9 mouse cellular contexts compared by ENCODE assay signal in genomic region chr1:79823951-79824633, GRCm38 (mm10). TPM values are rescaled to one million over a fixed set of nuclear protein-coding genes. Genes with fewer than 3 reads are reported as not detected.
DNase-seq lines count a peak whose midpoint lies in the region; ATAC-seq lines count a peak whose summit lies in the region.
"Had no signal": no experiment of that assay in that cellular context is flagged by ENCODE, and none has a peak within 500 bp of the region (broad histone marks: within the 10 kb centered on the region; RNA-seq: fewer than 3 reads in every experiment).

No protein-coding gene starts in this region.

- no peak overlapping the region for H3K4me2 ChIP-seq in limb, embryonic 11.5 days (ENCODE audit: low read depth, severe bottlenecking)
- H3K4me2 ChIP-seq in heart, embryonic 15.5 days: peak overlapping the region; percentile 32

- ATAC-seq in CD4-positive, CD25-positive, alpha-beta regulatory T cell, adult 4 months: no peak
- ATAC-seq in limb, embryonic 11.5 days (ENCODE audit: insufficient number of reproducible peaks, low FRiP score, low TSS enrichment, low read depth): no peak
- ATAC-seq in heart, embryonic 15.5 days (replicated peaks; ENCODE audit: insufficient number of reproducible peaks, insufficient read depth, low FRiP score, low read depth): no peak

- H3K9ac ChIP-seq in limb, embryonic 11.5 days (ENCODE audit: low read length): no peak overlapping the region
- no peak overlapping the region for H3K9ac ChIP-seq in heart, embryonic 15.5 days

- no peaks in the 10 kb centered on the region for H3K9me3 ChIP-seq in limb, embryonic 11.5 days (ENCODE audit: control insufficient read depth, low read length)
- no peaks in the 10 kb centered on the region for H3K9me3 ChIP-seq in limb, embryonic 10.5 days (replicated peaks)
- H3K9me3 ChIP-seq in heart, embryonic 15.5 days (replicated peaks): no peaks in the 10 kb centered on the region

- no peaks in the 10 kb centered on the region for H3K27me3 ChIP-seq in limb, embryonic 11.5 days (ENCODE audit: control insufficient read depth, insufficient read depth, low read length)
- no peaks in the 10 kb centered on the region for H3K27me3 ChIP-seq in limb, embryonic 10.5 days (ENCODE audit: low read depth, poor library complexity, severe bottlenecking)
- no peaks in the 10 kb centered on the region for H3K27me3 ChIP-seq in heart, embryonic 15.5 days

- H3K27ac ChIP-seq in limb, embryonic 11.5 days (replicated peaks; ENCODE audit: low read depth, low read length): no peak overlapping the region
- H3K27ac ChIP-seq in limb, embryonic 10.5 days: no peak overlapping the region; the same call in 1 of the 2 replicates
- H3K27ac ChIP-seq in heart, embryonic 15.5 days: peak overlapping the region; percentile 33; the same call in 1 of the 2 replicates

- DNase-seq in CD4-positive, CD25-positive, alpha-beta regulatory T cell, adult 2 months (ENCODE audit: low read depth, low spot score): peak; percentile 6
- DNase-seq in limb, embryonic 11.5 days (ENCODE audit: low spot score): peak; percentile 30
- no peak for DNase-seq in limb, embryonic 10.5 days (ENCODE audit: low spot score)
- peak; percentile 13 for DNase-seq in naive thymus-derived CD4-positive, alpha-beta T cell, adult 2 months (ENCODE audit: low read depth)
- DNase-seq in layer of hippocampus, adult 9-11 months: no peak
- DNase-seq in left cerebral cortex, adult 9 months (ENCODE audit: low spot score in 2 of 2): no peak
- DNase-seq: adrenal gland, postnatal 10 days had no signal

- peaks cover 3% of the 10 kb centered on the region; the same call in 1 of the 2 replicates for H3K36me3 ChIP-seq in limb, embryonic 11.5 days (ENCODE audit: control insufficient read depth, insufficient read depth, low read length)
- H3K36me3 ChIP-seq in limb, embryonic 10.5 days: peaks cover 22% of the 10 kb centered on the region
- H3K36me3 ChIP-seq in heart, embryonic 15.5 days: no peaks in the 10 kb centered on the region

- H3K4me1 ChIP-seq in limb, embryonic 11.5 days (ENCODE audit: control insufficient read depth, insufficient read depth, low read length): peaks cover 21% of the 10 kb centered on the region; the same call in 1 of the 2 replicates
- H3K4me1 ChIP-seq in limb, embryonic 10.5 days: peaks cover 29% of the 10 kb centered on the region
- H3K4me1 ChIP-seq in heart, embryonic 15.5 days (replicated peaks): peaks cover 10% of the 10 kb centered on the region; the same call in 1 of the 2 replicates

- no peak overlapping the region for H3K4me3 ChIP-seq in limb, embryonic 11.5 days (ENCODE audit: low read depth, low read length)
- H3K4me3 ChIP-seq in limb, embryonic 10.5 days: no peak overlapping the region
- no peak overlapping the region for H3K4me3 ChIP-seq in heart, embryonic 15.5 days

- 62% methylated on average over 14 of the region's 14 CpGs for WGBS in limb, embryonic 11.5 days
- 77% methylated on average over 14 of the region's 14 CpGs for WGBS in limb, embryonic 10.5 days
- 69% methylated on average over 14 of the region's 14 CpGs for WGBS in heart, embryonic 15.5 days

RNA-seq across cellular contexts. Expression of gene Serpine2, which starts 36.9 kb away (rescaled TPM):
- polyA plus RNA-seq in CD4-positive, CD25-positive, alpha-beta regulatory T cell, adult 4 months (2017; shearing (Covaris generic)): 1 to 10 TPM; 1.7 to 2.8 TPM
- polyA plus RNA-seq in limb, embryonic 11.5 days (2014; fragmentation: Nextera tagmentation; extraction: Ambion mirVana): 165 and 173 TPM in 2 replicates
- 129 and 143 TPM in 2 replicates for polyA plus RNA-seq in limb, embryonic 10.5 days (2016; fragmentation: Nextera tagmentation; extraction: Ambion mirVana)
- polyA plus RNA-seq in heart, embryonic 15.5 days (2015; fragmentation: Nextera tagmentation; extraction: Ambion mirVana): 99.4 and 124 TPM in 2 replicates

RNA-seq across cellular contexts. Expression of gene Wdfy1, which starts 48.1 kb away (rescaled TPM):
- polyA plus RNA-seq in CD4-positive, CD25-positive, alpha-beta regulatory T cell, adult 4 months (2017; shearing (Covaris generic)): 10 to 100 TPM; 26.5 to 28.1 TPM
- polyA plus RNA-seq in limb, embryonic 11.5 days (2014; fragmentation: Nextera tagmentation; extraction: Ambion mirVana): 29.8 TPM in 2 replicates
- 25.7 and 30.6 TPM in 2 replicates for polyA plus RNA-seq in limb, embryonic 10.5 days (2016; fragmentation: Nextera tagmentation; extraction: Ambion mirVana)
- 32.0 and 32.2 TPM in 2 replicates for polyA plus RNA-seq in heart, embryonic 15.5 days (2015; fragmentation: Nextera tagmentation; extraction: Ambion mirVana)

RNA-seq across cellular contexts. Expression of gene Mrpl44, which starts 48.3 kb away (rescaled TPM):
- polyA plus RNA-seq in CD4-positive, CD25-positive, alpha-beta regulatory T cell, adult 4 months (2017; shearing (Covaris generic)): 10 to 100 TPM; 53.9 to 63.6 TPM
- polyA plus RNA-seq in limb, embryonic 11.5 days (2014; fragmentation: Nextera tagmentation; extraction: Ambion mirVana): 50.1 and 53.2 TPM in 2 replicates
- 57.9 and 64.1 TPM in 2 replicates for polyA plus RNA-seq in limb, embryonic 10.5 days (2016; fragmentation: Nextera tagmentation; extraction: Ambion mirVana)
- polyA plus RNA-seq in heart, embryonic 15.5 days (2015; fragmentation: Nextera tagmentation; extraction: Ambion mirVana): 46.6 and 47.6 TPM in 2 replicates

Comparison
In these comparisons a context has a peak if more than half of its experiments do, and no peak if none do; other contexts are left out.
1. DNase-seq: peak in CD4-positive, CD25-positive, alpha-beta regulatory T cell, adult 2 months (single experiment), limb, embryonic 11.5 days (single experiment) and naive thymus-derived CD4-positive, alpha-beta T cell, adult 2 months (single experiment); none in limb, embryonic 10.5 days (single experiment), layer of hippocampus, adult 9-11 months (single experiment) and left cerebral cortex, adult 9 months (0 of 2).
2. RNA of gene Serpine2, which starts 36.9 kb away (polyA plus RNA-seq): 165 to 173 TPM in limb, embryonic 11.5 days, 129 to 143 TPM in limb, embryonic 10.5 days and 99.4 to 124 TPM in heart, embryonic 15.5 days; 1.7 to 2.8 TPM in CD4-positive, CD25-positive, alpha-beta regulatory T cell, adult 4 months; every median in the first group is over 10 times any median in the second.